Mouse (Mus musculus) testis, postnatal 14 days (tissue): ENCODE results near the gene Tsen34.
A peak's percentile ranks its signal among the peaks of the same experiment; 100 is the strongest.
"Not testable (repeated sequence)": the region's sequence is repeated elsewhere in the genome, so short reads cannot be mapped to it uniquely, and the experiment has no call there.

Experiments
- DNase-seq: peaks from one replicate; pipeline ENCODE4 v3.0.0; 2021; ENCODE audit warnings: low spot score

Gene Tsen34

DNA sequence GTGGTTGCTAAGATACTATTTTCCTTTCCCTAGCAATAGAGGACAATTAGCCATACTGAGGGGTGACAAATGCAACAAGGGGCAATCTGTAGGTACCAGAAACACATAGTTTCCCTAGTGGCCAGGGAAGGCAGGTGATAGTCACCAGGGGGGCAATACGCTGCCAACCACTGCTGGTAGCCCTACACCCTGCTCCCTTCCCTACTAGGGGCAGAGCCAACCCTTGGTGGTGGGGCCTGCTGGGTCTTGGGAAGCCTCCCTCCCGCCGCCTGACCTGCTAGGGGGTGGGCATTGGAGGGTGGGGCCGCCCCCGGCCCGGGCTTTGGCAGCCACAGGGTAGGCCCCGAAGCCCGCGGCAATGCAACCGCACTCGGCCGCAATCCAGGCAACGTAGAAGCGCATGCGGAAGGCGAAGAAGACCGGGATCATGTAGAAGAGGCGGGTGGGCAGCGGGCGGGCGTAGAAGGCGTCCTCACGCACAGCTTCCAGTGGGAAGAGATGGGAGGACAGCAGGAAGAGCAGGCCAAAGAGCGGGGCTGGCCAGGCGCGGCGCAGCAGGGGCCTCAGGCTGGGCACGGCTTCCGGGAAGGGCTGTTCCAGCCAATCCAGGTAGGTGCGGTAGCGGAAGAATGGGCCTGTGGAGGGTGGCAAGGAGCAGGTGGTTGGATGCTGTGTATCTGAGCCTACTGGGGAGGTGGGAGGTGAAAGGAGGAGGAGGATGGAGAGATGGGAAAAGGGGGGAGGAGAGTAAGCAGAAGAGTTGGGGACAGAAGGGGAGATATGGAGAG lies 7.1 kb upstream of the Tsen34 start:
- no peak for DNase-seq

GRCm38 (mm10) chr7:3691919-3692318 lies 744 bp upstream of the Tsen34 start:
- DNase-seq = no peak

- peak; percentile 93 for DNase-seq
Observed at GRCm38 (mm10) chr7:3692987-3693808, 535 bp downstream of the Tsen34 start, which contains the start of gene Mboat7. Mboat7 (minus strand) TSS chr7:3693523.

- no peak for DNase-seq
Observed at GRCm38 (mm10) chr7:3693809-3694075, 1.1 kb downstream of the Tsen34 start.

DNA sequence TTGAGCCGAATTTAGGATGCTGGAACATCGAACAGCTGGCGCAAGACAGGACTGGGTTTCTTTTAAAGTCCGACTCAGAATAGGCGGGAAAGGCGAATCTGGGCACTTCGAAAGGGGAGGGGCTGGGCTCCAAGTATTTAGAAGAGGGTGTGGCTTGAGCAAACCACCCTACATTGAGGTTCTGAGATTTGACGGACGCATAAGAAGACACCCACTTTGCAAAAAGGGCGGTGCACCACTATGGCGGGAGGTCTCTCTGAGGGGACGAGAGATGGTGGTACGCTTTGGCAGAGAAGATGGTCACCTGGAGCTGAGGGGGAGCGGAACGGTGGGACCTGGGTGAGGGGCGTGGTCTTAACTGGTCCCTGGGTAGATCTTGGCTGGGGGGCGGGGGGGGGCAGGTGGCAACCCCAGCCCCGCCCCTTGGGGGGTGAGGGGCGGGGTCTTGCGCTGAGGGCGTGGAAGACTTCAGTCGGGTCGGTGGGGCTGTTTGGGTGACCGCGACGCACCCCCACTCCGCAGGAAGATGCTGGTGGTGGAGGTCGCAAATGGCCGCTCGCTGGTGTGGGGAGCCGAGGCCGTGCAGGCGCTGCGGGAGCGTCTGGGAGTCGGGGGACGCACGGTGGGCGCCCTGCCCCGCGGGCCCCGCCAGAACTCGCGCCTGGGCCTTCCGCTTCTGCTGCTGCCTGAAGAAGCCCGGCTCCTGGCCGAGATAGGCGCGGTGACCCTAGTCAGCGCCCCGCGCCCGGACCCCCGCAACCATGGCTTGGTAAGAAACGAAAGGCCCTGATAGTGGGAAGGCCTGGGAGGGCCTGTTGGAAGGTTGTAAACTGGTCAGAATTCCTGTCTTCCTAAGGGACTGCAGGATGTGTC lies 1.6 kb downstream of the Tsen34 start:
- DNase-seq = peak; percentile 83

GRCm38 (mm10) chr7:3694949-3695305 lies 2.3 kb downstream of the Tsen34 start:
- not testable (repeated sequence) for DNase-seq

DNA sequence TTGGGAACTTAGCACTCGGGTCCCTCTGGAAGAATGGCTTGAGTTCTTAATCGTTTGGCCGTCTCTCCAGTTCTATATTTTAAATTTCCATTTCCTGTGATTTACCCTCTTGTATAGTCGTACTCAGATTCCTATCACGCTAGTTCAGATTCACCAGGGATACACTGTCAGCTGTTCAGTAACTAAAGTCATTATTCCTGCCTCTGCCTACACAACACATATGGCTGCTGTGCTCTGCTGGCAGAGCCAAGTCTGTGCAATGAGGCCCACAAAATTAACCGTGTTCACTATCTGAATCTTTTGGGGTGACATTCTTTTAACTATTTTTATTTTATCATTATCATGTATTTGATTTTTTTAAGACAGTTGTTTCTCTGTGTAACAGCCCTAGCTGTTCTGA lies 5.8 kb downstream of the Tsen34 start:
- DNase-seq = no peak

DNA sequence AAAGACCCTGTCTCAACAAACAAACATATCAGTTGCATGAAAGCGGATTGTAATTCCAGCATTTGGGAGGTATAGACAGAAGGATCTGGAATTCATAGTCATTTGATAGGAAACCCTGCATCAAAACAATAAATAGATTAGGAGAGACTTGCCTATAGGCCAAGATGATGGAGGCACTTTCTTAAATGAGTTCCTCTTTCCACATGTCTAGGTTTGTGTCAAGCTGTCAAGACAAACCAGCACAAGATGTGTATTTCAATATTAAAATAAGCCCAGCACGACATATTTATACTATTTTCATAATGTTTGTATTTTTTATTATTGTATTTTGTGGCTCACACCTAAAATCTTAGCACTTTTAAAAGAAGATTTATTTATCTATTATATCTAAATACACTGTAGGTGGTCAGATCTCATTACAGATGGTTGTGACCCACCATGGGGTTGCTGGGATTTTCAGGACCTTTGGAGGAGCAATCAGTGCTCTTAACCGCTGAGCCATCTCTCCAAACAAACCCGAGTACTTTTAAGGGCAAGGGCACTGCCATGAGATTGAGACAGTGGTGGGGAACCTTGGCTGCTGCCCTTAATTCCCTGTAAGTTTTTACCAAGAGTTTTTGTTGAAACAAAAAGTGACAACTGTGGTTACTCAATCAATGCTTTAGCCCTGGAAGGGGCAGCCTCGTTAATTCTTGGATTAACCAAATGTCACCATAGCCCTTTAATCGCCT lies 10.7 kb downstream of the Tsen34 start:
- DNase-seq = no peak

GRCm38 (mm10) chr7:3703879-3704441 lies 11.3 kb downstream of the Tsen34 start, which contains the start of gene Rps9:
Rps9 (plus strand) TSS chr7:3703993.
- DNase-seq = peak; percentile 96

GRCm38 (mm10) chr7:3704475-3704874 lies 11.8 kb downstream of the Tsen34 start:
- no peak for DNase-seq

DNA sequence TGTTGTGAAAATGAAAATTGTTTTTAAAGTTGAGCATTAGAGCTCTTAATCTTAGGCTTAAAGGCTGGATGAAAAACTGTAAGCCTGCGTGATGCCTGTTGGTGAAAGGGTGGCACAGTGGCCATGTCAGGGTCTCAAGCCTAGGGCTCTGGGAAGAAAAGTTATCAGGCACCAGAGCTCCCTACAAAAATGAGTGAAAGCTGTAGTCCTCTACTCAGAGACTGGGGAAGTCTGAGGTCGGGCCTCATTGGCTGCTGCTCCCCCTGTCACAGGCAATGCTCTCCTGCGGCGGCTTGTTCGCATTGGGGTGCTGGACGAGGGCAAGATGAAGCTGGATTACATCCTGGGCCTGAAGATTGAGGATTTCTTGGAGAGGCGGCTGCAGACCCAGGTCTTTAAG lies 12.8 kb downstream of the Tsen34 start:
- DNase-seq = not testable (repeated sequence)

GRCm38 (mm10) chr7:3705911-3706310 lies 13.2 kb downstream of the Tsen34 start:
- DNase-seq = no peak

GRCm38 (mm10) chr7:3706343-3706934 lies 13.8 kb downstream of the Tsen34 start:
- DNase-seq = no peak

- no peak for DNase-seq
Observed at GRCm38 (mm10) chr7:3707027-3707426, 14.4 kb downstream of the Tsen34 start.

- DNase-seq = no peak
Observed at GRCm38 (mm10) chr7:3707568-3708413, 15.1 kb downstream of the Tsen34 start.

GRCm38 (mm10) chr7:3708447-3708980 lies 15.9 kb downstream of the Tsen34 start:
- not testable (repeated sequence) for DNase-seq

DNA sequence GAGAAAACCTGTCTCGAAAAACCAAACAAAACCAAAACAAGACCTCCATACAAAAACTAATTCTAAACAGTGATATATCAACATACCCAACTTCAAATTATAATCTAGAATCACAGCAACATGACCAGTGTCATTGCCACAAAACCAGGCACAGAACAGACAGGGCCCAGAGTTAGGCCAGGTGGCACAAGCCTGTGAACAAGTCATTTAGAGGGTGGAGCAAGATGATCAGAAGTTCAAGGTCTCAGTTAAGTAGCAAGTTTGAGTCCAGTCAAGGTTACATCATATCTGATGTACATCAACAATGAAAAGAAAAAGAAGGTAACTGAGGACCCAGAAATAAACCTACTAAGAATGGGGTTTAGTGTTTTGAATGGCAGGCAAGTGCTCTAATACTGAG lies 16.3 kb downstream of the Tsen34 start:
- no peak for DNase-seq

- no peak for DNase-seq
Observed at GRCm38 (mm10) chr7:3712264-3712942, 19.7 kb downstream of the Tsen34 start.

- no peak for DNase-seq
Observed at GRCm38 (mm10) chr7:3715249-3715648, 22.6 kb downstream of the Tsen34 start.
